Mouse (Mus musculus): Measurements from ENCODE around the gene F5. TPM values are rescaled to one million over a fixed set of nuclear protein-coding genes. Genes with fewer than 3 reads are reported as not detected.

F5 gene
- polyA plus RNA-seq, 1 experiment, result 0.09 TPM

GRCm38 (mm10) chr1:164152836-164153235, 1.2 kb downstream of the F5 start:
- no peak for TF ChIP-seq CTCF (IDR thresholded peaks at IDR 0.05; ENCODE audit: low read depth, low read length)
- no peak for TF ChIP-seq POLR2A (IDR thresholded peaks at IDR 0.05; ENCODE audit: borderline replicate concordance, low read depth, low read length)
- Histone ChIP-seq H3K4me1 (ENCODE audit: control insufficient read depth, insufficient read depth, low read length) (peaks cover 11% of the 10 kb centered on the region; the same call in 1 of the 2 replicates), H3K4me3 (ENCODE audit: insufficient read depth, low read length) (no peak overlapping the region), H3K27ac (ENCODE audit: insufficient read depth, low read depth, low read length) (no peak overlapping the region)

- TF ChIP-seq CTCF (IDR thresholded peaks at IDR 0.05; ENCODE audit: low read depth, low read length) (no peak), POLR2A (IDR thresholded peaks at IDR 0.05; ENCODE audit: borderline replicate concordance, low read depth, low read length) (no peak)
- no peak overlapping the region for H3K27ac ChIP-seq (ENCODE audit: insufficient read depth, low read depth, low read length)
- no peak overlapping the region for H3K4me3 ChIP-seq (ENCODE audit: insufficient read depth, low read length)
- peaks cover 3% of the 10 kb centered on the region; the same call in 1 of the 2 replicates for H3K4me1 ChIP-seq (ENCODE audit: control insufficient read depth, insufficient read depth, low read length)
Measured at GRCm38 (mm10) chr1:164154983-164155382, 3.3 kb downstream of the F5 start.

GRCm38 (mm10) chr1:164158571-164158970, 6.9 kb downstream of the F5 start:
- Histone ChIP-seq H3K27ac (ENCODE audit: insufficient read depth, low read depth, low read length) (no peak overlapping the region), H3K4me1 (ENCODE audit: control insufficient read depth, insufficient read depth, low read length) (no peaks in the 10 kb centered on the region), H3K4me3 (ENCODE audit: insufficient read depth, low read length) (no peak overlapping the region)
- TF ChIP-seq POLR2A (IDR thresholded peaks at IDR 0.05; ENCODE audit: borderline replicate concordance, low read depth, low read length), result no peak
- no peak for TF ChIP-seq CTCF (IDR thresholded peaks at IDR 0.05; ENCODE audit: low read depth, low read length)

GRCm38 (mm10) chr1:164159781-164160180, 8.1 kb downstream of the F5 start:
- Histone ChIP-seq H3K27ac (ENCODE audit: insufficient read depth, low read depth, low read length) (no peak overlapping the region), H3K4me3 (ENCODE audit: insufficient read depth, low read length) (no peak overlapping the region), H3K4me1 (ENCODE audit: control insufficient read depth, insufficient read depth, low read length) (no peaks in the 10 kb centered on the region)
- TF ChIP-seq CTCF (IDR thresholded peaks at IDR 0.05; ENCODE audit: low read depth, low read length) (no peak), POLR2A (IDR thresholded peaks at IDR 0.05; ENCODE audit: borderline replicate concordance, low read depth, low read length) (no peak)

GRCm38 (mm10) chr1:164162745-164163144, 11.1 kb downstream of the F5 start:
- no peak overlapping the region for H3K4me3 ChIP-seq (ENCODE audit: insufficient read depth, low read length)
- H3K27ac ChIP-seq (ENCODE audit: insufficient read depth, low read depth, low read length), result no peak overlapping the region
- H3K4me1 ChIP-seq (ENCODE audit: control insufficient read depth, insufficient read depth, low read length), result no peaks in the 10 kb centered on the region
- TF ChIP-seq CTCF (IDR thresholded peaks at IDR 0.05; ENCODE audit: low read depth, low read length), result no peak
- no peak for TF ChIP-seq POLR2A (IDR thresholded peaks at IDR 0.05; ENCODE audit: borderline replicate concordance, low read depth, low read length)

GRCm38 (mm10) chr1:164168818-164169217, 17.2 kb downstream of the F5 start:
- Histone ChIP-seq H3K4me3 (ENCODE audit: insufficient read depth, low read length) (no peak overlapping the region), H3K27ac (ENCODE audit: insufficient read depth, low read depth, low read length) (no peak overlapping the region), H3K4me1 (ENCODE audit: control insufficient read depth, insufficient read depth, low read length) (no peaks in the 10 kb centered on the region)
- TF ChIP-seq POLR2A (IDR thresholded peaks at IDR 0.05; ENCODE audit: borderline replicate concordance, low read depth, low read length) (no peak), CTCF (IDR thresholded peaks at IDR 0.05; ENCODE audit: low read depth, low read length) (no peak)

GRCm38 (mm10) chr1:164170434-164170833, 18.8 kb downstream of the F5 start:
- H3K27ac ChIP-seq (ENCODE audit: insufficient read depth, low read depth, low read length), result no peak overlapping the region
- no peak for TF ChIP-seq CTCF (IDR thresholded peaks at IDR 0.05; ENCODE audit: low read depth, low read length)
- no peak for TF ChIP-seq POLR2A (IDR thresholded peaks at IDR 0.05; ENCODE audit: borderline replicate concordance, low read depth, low read length)
- H3K4me1 ChIP-seq (ENCODE audit: control insufficient read depth, insufficient read depth, low read length), result no peaks in the 10 kb centered on the region
- H3K4me3 ChIP-seq (ENCODE audit: insufficient read depth, low read length), result no peak overlapping the region

GRCm38 (mm10) chr1:164173145-164173544, 21.5 kb downstream of the F5 start:
- Histone ChIP-seq H3K4me3 (ENCODE audit: insufficient read depth, low read length) (no peak overlapping the region), H3K4me1 (ENCODE audit: control insufficient read depth, insufficient read depth, low read length) (no peaks in the 10 kb centered on the region), H3K27ac (ENCODE audit: insufficient read depth, low read depth, low read length) (no peak overlapping the region)
- TF ChIP-seq CTCF (IDR thresholded peaks at IDR 0.05; ENCODE audit: low read depth, low read length), result no peak
- TF ChIP-seq POLR2A (IDR thresholded peaks at IDR 0.05; ENCODE audit: borderline replicate concordance, low read depth, low read length), result no peak

- Histone ChIP-seq H3K27ac (ENCODE audit: insufficient read depth, low read depth, low read length) (no peak overlapping the region), H3K4me1 (ENCODE audit: control insufficient read depth, insufficient read depth, low read length) (no peaks in the 10 kb centered on the region), H3K4me3 (ENCODE audit: insufficient read depth, low read length) (no peak overlapping the region)
- no peak for TF ChIP-seq POLR2A (IDR thresholded peaks at IDR 0.05; ENCODE audit: borderline replicate concordance, low read depth, low read length)
- TF ChIP-seq CTCF (IDR thresholded peaks at IDR 0.05; ENCODE audit: low read depth, low read length), result no peak
Measured at GRCm38 (mm10) chr1:164176856-164177255, 25.2 kb downstream of the F5 start.

- Histone ChIP-seq H3K4me3 (ENCODE audit: insufficient read depth, low read length) (no peak overlapping the region), H3K4me1 (ENCODE audit: control insufficient read depth, insufficient read depth, low read length) (no peaks in the 10 kb centered on the region), H3K27ac (ENCODE audit: insufficient read depth, low read depth, low read length) (no peak overlapping the region)
- TF ChIP-seq POLR2A (IDR thresholded peaks at IDR 0.05; ENCODE audit: borderline replicate concordance, low read depth, low read length), result no peak
- TF ChIP-seq CTCF (IDR thresholded peaks at IDR 0.05; ENCODE audit: low read depth, low read length), result no peak
Measured at GRCm38 (mm10) chr1:164178429-164178828, 26.8 kb downstream of the F5 start.
